Mouse (Mus musculus) forebrain, embryonic 13.5 days (tissue): ENCODE data around the gene Crlf2. TPM values are rescaled to one million over a fixed set of nuclear protein-coding genes. Genes with fewer than 3 reads are reported as not detected.

ENCODE experiments used
- polyA plus RNA-seq: library from polyadenylated mRNA; unstranded; fragments of >200 nt; fragmentation: Nextera tagmentation; extraction: Ambion mirVana; gene quantifications from 2 replicates; pipeline ENCODE4 v1.2.1, GENCODE M21; 2015

The Crlf2 gene
- polyA plus RNA-seq, 1 experiment from 2014 or later: 6.8 TPM

Other genes starting within 250 kb of the Crlf2 start
- gene Vmn2r16, start 228.8 kb downstream of the Crlf2 start, polyA plus RNA-seq: not detected in 2 replicates
- gene Vmn2r17, start 139.3 kb downstream of the Crlf2 start, polyA plus RNA-seq: not detected in 2 replicates
- 1.9 and 2.0 TPM in 2 replicates for gene 5430403G16Rik, start 132.0 kb upstream of the Crlf2 start, polyA plus RNA-seq
- 6.5 and 7.2 TPM in 2 replicates for gene 4930522L14Rik, start 192.9 kb upstream of the Crlf2 start, polyA plus RNA-seq